Mouse (Mus musculus) cerebellum, adult 11 months (tissue): ENCODE data around the gene Sytl3.
"Not testable (repeated sequence)": the region's sequence is repeated elsewhere in the genome, so short reads cannot be mapped to it uniquely, and the experiment has no call there.

Experiments
- DNase-seq: peaks from one replicate; pipeline ENCODE4 v3.0.0; 2022

Gene Sytl3

DNA sequence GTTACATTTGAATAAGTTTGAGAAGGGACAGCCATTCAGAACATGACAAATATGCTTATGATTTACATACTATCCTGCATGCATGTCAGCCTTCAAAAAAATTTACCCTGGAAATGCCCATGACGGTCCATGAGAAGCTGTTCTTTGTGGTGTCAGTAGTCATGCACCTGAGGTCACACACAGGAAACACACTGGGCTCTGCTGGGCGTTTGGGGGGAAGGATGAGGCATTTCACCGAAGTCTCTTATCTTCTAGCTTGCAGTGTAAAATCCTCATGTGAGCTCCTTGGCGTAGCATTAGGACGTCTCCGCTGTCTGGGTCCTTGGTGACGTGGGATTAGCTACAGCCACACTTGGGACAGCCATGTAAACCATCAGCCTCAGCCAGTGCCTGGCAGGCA, at the start of gene Sytl3:
Gene Sytl3, plus strand, starts transcription at position 293 of the 400 bp plus-strand sequence.
- not testable (repeated sequence) for DNase-seq

DNA sequence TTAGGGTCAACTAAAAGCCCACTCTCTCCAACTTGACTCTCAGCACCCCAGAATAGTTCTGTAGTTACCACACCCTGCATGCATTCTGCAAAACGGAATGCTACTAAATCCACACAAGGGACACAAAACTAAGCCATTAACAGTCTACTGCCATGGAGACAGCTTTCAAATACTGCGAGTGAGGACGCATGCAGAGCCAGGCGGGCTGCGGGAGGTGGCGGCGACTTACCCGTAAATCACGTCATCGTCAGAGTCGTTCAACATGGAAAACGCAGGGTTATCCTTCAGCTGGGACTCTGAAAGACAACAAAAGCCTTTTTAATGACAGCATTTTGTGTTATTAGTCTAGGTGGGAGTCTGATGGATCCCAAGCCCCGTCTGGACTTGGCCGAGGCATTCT, 45.4 kb upstream of the Sytl3 start:
- not testable (repeated sequence) for DNase-seq

DNA sequence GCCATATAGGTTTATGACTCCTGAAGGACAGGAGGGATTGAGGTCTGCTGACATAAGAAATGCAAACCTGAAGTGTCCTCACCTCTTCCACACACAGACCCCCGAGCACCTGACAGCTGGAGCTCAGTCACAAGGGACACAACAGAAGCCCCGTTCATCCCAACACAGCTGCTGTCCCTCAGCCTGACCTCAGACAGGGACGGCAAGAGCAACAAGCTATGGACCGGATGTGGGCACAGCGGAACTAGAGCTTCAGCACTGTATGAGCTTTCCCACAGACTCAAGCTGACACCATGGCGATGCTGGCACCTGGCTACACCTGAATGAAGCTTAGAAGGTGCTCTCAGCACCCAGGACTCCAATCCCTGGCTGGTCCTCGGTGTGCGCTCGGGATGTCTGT, 44.6 kb upstream of the Sytl3 start:
- DNase-seq: not testable (repeated sequence)

DNA sequence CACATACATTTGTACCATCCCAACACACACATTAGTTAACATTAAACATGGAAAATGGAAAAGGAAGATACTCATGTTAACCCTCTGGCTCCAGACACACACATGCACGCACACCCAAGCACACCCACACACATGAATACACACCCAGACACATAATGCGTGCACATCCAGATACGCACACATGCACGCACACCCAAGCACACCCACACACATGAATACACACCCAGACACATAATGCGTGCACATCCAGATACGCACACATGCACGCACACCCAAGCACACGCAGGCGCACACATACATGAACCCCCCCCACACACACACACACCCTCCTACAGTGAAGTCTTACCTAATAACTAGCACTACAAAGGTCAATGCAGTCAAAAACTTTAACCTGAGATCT, 42.2 kb upstream of the Sytl3 start:
- DNase-seq: not testable (repeated sequence)

DNA sequence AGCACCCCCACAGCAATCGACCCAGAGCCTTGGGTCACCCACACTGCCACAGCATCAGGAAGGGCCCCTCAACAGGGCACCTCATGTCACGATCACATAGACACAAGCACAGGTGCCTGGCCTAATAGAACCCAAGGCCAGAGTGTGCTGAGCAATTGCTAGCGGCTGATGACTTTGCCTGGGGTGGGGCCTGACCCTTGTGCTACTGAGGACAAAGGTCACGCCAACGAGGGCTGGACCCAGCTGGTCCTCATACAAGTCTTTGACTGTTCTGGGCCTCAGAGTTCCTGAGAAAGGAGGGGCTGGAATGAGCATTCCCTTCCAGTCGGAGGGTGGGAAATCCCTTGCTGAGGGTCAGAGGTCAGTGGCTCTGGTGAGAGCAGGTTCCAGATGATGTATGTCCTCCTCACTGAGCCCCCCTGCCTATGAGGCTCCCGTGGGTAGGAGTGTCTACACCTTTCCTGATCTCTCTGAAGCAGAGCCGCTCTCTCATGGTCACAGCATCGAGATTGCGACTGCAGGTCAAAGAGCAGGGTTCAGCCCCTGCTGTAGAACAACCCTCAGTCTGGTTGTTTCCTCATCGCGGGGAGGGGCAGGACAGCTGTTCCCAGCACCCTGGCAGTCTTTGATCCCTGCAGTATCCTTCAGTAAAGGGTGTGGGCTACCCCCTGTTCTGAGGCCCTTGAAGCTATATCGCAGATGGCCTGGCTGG, 41.0 kb upstream of the Sytl3 start:
- not testable (repeated sequence) for DNase-seq

DNA sequence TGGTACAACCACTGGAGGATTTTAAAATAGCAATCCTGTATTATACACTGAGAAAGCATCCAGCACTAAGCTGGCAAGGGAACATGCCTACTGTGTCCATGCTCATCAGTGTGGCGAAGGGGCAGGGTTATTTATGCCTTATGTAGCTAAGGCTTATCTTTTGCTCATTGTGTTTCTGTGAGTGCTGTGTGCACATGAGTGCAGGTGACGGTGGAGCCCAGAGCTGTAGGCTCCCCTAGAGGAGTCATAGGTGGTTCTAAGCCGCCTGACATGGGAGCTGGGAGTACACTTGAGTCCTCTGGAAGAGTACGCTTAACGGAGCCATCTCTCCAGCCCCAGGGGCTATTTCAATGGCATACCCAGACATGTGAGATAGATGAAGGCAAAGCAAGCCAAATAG, 39.6 kb upstream of the Sytl3 start:
- not testable (repeated sequence) for DNase-seq

DNA sequence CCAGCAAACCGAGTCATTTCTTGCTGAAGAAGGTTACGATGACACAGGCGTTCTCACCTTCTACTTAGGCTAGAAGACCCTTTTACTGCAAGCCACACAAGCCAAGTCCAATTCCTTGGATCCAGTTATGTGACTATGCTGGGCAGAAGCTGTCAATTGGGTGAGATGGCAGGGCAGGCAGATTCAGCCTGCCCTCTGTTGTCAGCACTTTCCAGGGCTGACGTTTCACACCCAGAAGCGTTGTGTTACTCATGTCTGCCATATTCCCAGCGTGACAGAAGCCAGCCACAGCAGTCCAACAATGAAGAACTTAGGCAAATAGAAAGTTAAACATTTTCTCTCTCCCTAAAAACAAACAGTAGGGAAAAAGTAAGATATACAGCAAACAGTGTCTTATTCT, 38.9 kb upstream of the Sytl3 start:
- DNase-seq: not testable (repeated sequence)

DNA sequence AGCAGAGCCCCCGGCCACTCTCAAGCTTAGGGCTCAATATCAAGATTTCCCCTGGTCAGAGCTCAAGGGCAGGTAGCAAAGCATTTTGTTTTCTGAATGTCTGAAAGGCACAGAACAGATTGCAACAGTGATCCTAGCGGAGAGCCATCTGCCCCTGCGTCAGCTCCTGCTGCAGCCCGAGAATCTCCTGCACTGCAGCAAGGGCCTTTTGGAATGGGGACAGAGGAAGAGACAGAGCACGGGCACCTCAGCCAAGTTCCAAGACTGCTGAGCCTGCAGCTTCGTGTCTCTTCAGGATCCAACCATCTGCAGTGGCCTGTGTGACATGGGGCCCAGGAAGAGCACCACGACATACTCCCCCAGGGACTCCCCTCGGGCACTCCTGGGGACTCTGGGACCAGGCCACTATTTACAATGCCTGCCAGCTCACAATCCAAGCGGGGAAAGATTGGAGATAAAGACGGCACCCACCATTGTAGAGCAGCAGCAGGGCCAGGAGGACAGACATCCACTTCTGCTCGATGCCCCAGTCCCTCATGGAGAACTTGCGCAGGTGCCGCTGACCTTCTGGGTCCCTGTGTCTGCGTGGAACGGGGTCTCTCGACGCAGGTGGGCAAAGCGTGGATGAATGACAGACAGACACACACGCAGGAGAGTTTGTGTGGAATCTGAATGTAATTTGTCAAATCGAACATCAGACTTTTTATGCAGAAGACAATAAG, 38.0 kb upstream of the Sytl3 start:
- DNase-seq: peak; percentile 52

DNA sequence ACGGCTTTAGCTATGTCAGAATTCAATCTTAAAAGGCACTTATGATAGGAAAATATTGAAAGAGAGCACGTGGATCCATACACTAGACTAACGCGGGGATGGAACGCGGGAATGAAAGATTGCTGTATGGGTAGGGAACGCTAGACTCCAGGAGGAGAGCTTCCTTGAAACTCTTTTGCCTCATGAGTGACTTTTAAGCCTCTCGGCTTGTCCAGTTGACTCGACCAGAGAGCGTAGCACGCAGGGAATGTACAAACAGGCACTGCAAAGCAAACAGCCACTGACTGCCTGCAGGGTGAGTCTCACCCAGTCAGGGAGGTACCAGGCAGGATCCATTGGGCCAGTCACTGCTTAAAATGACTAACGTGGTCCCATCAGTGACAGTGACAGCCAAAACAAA, 36.9 kb upstream of the Sytl3 start:
- not testable (repeated sequence) for DNase-seq

DNA sequence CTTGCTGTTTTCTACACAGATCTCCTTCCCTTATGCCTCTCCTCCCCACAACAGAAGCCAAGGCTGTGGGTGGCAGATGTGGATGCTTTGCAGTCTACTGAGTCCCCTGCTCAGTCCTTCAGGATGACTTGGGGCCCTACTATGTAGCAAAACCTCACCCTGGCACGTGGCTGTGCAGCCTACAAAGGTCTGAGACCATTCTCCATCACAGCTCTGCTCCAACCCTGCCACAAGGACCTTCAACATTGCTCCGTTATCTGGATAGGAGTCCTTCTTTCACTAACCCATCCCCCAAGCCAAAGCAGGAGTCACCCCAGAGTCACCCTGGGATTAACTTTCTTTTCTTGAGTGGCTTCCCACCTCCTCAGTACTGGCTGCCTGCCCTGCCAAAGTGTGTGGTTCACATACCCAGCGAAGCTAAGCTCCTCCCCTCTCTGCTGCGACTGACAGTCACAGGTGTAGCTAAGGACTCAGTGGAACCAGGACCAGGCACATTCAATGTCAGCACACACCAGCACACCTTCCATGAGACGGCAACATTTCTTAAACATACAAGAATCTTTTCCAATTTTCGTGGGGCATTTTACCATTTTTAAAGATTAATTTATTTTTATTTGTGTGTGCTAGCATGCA, 33.9 kb upstream of the Sytl3 start:
- DNase-seq: not testable (repeated sequence)

DNA sequence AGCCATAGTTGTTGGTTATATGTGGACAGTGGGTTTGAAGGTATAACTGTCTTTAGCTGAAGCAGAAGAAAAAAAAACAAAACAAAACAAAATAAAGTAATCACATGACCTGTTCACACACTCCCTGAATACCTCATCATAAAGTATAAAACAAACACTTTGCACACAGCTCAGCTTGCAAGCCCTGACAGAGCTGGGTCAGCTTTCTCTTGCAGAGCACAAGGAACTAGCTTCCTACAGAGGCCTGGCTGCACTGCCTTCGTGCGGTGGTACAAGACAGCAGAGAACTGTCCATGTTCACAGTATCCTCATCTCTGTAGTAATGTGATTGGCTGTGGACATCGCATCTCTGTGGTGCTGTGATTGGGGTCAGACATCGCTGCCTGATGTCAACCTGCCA, 28.5 kb upstream of the Sytl3 start:
- DNase-seq: not testable (repeated sequence)

DNA sequence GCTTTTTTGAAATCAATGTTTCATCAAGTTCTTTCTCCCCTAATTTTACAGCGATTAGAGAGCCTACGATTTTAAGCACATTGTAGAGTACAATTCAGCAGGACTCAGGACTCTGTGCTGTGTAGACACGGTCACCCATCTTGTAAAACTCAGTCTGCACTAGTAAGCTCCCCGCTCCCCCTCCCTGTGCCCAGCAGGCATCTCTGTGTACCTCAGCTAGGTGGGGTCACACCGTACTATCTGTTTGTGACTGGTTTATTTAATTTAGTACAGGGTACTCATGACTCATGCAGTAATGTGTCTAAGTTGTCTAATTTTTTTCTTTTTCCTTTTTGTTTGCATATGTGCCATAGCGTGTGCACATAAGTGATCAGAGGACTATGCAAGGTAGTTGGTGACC, 26.0 kb upstream of the Sytl3 start:
- DNase-seq: not testable (repeated sequence)

DNA sequence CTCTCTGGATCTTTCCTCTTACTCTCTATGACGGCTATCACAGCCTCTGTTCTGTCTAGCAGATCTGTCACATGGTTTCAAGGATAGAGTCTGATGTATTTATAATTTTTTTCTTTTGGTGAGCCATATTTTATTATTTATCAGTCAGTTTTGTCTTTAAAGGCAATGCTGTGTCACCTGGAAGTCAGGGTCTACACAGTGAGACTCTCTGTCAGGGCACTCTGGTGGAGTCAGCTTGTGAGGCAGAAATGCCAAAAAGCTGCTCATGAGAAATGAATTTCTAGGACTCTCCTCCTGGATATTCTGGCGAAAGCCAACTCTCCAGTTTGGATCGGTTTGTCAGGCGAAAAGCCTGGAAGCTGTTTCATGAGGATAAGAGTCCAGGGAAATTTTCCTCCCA, 23.1 kb upstream of the Sytl3 start:
- not testable (repeated sequence) for DNase-seq

DNA sequence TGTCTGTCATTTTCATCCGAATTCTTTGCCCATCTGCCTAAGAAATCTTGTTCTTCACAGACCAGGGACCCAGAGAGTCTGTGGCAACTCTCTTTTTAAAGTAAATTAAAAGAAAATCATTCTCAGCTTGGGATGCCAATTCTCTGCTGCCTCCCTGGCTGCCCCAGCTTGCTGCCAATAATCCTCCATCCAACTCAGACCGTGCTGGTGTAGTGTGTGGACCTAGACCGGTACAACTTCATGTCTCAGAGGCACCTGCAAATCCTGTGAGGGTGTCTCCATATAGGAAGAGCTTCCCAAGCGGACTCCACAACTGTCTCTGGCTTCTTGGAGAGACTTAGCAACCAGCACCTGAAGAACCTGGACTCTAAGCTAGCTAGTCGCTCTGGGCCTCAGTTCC, 22.0 kb upstream of the Sytl3 start:
- no peak for DNase-seq

DNA sequence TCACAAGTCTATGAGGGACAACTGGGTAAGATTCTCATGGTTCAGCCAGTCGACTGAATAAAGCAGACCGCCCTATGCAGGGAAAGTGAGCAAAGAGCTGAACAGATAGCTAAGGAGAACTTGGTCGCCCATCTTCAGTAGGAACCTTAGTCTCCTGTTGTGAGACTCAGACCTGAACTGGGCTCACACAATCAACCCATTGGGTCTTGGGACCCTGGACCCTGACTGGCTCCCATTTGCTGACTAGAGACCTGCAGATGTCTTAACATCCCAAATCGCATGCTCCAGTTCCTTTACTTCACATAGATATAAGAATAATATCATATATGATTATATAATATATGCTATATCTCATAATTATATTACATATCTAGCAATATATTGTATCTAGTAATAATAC, 21.5 kb upstream of the Sytl3 start:
- not testable (repeated sequence) for DNase-seq

DNA sequence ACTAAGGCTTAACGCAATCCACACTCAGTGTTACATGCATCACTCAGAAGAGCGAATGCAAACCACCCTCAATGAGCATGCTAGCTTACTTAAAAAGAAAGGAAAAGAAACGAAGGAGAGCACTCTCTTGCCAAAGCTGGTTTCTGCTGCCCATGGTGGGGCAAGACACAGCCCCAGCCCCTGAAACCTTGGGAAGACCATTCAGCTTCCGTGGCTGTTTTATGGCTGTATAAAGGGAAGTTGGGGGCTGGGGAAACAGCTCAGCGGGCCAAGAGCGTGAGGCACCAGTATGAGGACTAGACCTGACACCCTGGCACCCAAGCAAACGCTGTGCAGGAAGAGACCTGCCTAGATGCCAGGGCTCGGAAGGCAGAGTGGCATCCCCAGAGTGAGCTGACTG, 20.4 kb upstream of the Sytl3 start:
- not testable (repeated sequence) for DNase-seq

DNA sequence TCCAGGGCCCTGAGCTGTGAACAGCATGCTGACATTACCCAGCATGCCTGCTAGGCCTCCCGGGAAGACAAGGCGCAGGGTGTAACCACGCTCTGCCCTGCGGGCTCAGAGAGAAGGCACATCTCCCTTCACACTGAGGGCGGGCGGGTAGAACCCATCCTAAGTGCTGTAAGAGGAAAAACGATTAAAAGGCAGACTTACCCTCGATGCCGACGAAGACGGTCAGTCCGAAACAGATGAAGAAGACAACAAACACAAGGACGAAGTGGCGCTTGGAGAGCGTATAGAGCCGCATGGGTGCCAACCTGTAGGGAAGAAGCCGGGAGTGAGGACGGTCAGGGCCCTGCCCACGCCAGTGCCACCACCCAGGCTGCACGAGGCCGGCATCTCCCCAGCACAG, 19.4 kb upstream of the Sytl3 start:
- not testable (repeated sequence) for DNase-seq

DNA sequence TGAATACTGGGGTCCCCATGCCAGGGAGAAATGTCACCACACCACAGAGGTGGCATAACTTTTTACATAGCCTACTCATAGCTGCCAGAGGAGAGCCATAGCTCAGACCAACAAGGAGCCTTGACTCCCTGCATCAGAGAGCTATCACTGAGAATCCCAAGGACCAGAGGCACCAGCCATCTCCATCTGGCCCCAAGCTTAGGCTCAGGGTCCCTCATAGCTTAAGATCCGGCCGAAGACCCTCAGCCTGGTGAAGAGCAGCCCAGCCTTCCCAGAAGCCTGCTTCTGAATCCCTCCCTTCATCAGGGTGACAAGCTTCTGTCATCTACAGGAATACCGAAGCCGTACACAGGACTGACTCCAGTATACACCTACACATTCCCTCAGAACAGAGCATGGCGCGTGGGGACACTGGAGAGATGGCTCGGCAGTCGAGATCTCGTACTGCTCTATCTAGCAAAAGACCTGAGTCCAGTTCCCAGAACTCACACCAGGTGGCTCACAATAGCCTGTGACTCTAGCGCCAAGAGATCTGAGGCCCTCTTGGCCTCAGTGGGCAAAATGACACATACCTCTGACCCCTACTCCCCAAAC, 18.8 kb upstream of the Sytl3 start:
- not testable (repeated sequence) for DNase-seq

DNA sequence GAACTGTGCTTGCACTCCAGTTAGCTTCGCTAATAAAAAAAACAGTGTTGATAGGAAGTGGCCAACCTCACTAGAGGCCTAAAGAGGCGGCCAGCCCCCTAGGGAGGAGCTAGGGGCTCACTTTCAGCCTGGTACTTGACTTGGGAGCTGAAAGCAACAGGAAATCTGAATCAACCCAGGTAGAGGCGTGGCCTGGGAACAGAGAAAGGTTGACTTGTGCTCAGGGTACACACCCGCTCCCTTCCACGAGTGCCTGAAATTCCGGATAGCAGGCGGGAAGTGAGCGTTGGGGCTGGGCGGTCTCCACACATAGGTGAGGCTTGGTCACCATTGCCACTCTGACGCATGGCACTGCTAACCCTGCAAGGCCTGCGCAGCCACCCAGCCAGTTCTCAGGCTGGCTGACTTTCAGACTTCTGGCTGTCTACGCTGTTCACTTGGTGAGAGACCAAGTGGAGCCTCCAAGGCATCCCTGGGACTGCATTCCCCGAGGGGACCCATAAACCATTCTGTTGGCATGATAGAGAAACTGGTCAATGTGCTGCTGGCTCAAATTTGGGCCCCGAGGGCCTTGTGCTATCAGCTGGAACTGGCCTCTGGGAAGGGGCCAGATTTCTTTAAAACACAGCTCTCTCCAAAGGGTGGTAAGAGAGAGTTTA, 18.0 kb upstream of the Sytl3 start:
- DNase-seq: not testable (repeated sequence)

DNA sequence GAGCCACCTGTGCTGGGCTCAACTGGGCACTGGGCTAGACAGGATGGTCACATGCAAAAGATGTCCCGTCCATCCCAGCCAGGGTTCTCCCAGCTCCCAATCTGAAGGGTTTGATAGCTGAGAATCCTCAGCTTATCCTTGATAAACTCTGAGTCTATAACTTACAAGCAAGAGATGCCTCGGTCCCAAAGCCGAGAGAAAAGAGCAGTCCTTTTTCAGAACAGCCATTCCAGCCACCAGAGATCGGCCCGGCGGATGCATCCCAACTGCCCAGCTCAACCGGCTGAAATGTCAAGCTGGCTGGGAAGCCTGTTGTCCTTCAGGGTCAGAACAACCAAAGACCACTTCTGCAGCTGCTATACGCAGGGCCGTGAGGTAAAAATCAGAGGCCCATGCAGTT, 14.7 kb upstream of the Sytl3 start:
- not testable (repeated sequence) for DNase-seq

DNA sequence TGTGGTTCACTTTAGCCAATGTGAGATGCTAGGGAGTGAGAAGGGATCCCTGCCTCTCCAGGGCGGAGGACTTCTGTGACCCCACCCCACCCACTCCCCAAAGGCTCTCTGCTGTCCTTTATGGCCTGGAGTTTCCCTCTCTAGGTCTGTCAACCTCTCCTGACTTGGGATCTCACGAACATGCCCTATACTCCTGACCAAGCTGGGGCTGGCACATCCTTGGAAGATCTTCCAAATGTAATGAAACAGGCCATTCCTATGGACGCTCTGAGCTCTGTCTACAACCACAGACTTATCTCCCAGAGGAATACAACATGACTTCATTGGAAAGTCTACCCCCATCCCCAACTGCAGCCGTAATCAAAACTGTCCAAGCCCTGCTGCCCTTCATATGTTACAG, 14.2 kb upstream of the Sytl3 start:
- not testable (repeated sequence) for DNase-seq

DNA sequence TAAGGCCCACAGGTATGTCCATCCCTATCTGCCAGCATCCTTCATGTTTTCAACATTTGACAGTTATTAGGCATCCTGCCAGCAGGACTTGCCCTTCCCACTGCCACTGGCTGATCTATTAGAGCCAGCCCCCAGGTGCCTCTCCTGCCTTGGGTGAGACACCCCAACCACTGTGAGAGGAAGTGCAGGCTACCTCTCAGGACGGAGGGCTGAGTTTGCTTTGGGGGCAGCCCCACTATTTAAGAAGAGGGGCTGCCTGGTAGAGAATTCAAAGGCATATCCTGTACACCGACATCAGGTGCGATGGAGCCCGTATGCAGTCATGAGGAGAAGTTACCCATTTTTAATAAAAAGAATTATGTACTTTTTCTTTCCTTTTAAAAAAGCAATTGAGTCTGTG, 13.2 kb upstream of the Sytl3 start:
- not testable (repeated sequence) for DNase-seq

DNA sequence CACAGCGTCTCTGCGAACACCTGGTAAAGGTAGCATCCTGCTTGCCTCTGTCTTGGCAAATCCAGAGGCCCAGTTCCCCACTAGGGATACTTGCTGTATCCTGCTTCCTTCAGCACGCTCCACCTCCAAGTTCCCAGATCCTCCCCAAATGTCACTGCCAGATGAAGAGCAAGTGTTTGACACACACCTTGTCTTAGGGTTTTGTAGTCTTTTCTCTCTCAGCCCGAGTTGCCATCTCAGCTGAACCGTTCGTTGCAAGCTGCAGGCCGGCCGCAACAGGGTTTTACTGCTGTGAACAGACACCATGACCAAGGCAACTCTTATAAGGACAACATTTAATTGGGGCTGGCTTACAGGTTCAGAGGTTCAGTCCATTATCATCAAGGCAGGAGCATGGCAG, 12.1 kb upstream of the Sytl3 start:
- not testable (repeated sequence) for DNase-seq
